Mouse (Mus musculus) cerebellum, adult 2 months (tissue): ENCODE results near the gene Ace. TPM values are rescaled to one million over a fixed set of nuclear protein-coding genes. Genes with fewer than 3 reads are reported as not detected.
A peak's percentile ranks its signal among the peaks of the same experiment; 100 is the strongest.
"Not testable (repeated sequence)": the region's sequence is repeated elsewhere in the genome, so short reads cannot be mapped to it uniquely, and the experiment has no call there.

Experiments used
- DNase-seq, 2 experiments: peaks; one replicate each; pipeline ENCODE4 v3.0.0; 2021
- H3K27ac ChIP-seq: fragments of 200-500 bp; 2 replicates; pipeline ENCODE4 v1.5.1; 2012; ENCODE audit warnings: low read length, control low read depth, inconsistent platforms; ENCODE audit not compliant: insufficient read depth
- H3K27me3 ChIP-seq: fragments of 200-500 bp; 2 replicates; pipeline ENCODE4 v1.6.1; 2012; ENCODE audit warnings: inconsistent platforms, mild to moderate bottlenecking, low read length, moderate library complexity; ENCODE audit not compliant: control insufficient read depth, insufficient read depth
- H3K4me1 ChIP-seq: fragments of 200-500 bp; 2 replicates; pipeline ENCODE4 v1.6.1; 2011; ENCODE audit warnings: low read length; ENCODE audit not compliant: control insufficient read depth, insufficient read depth
- H3K4me3 ChIP-seq: fragments of 200-500 bp; replicated peaks from 2 replicates; pipeline ENCODE3; 2011; ENCODE audit warnings: mild to moderate bottlenecking, low read depth, low read length, control low read depth; ENCODE audit not compliant: insufficient read depth
- CTCF ChIP-seq: fragments of 200-500 bp; IDR thresholded peaks from 2 replicates; pipeline ENCODE4 v1.5.1; 2011; ENCODE audit warnings: low read depth, mild to moderate bottlenecking, control low read depth, low read length, moderate library complexity, borderline replicate concordance; ENCODE audit not compliant: insufficient read depth
- POLR2A ChIP-seq: fragments of 200-500 bp; IDR thresholded peaks from 2 replicates; pipeline ENCODE4 v1.6.1; 2011; ENCODE audit warnings: low read length, control low read depth, borderline replicate concordance; ENCODE audit not compliant: insufficient read depth
- WGBS: fragments of 180-500 bp; shearing (Covaris S2); methylation state at CpG from one replicate; pipeline ENCODE4 v1.1.7; 2018; 5-methylcytosine and 5-hydroxymethylcytosine counted together
- polyA plus RNA-seq: library from polyadenylated mRNA; depleted of rRNA; stranded (reverse); fragments of >200 nt; gene quantifications from 2 replicates; pipeline ENCODE4 v1.2.3, GENCODE M21; 2012

Gene Ace
- polyA plus RNA-seq, 1 experiment = 13.6 TPM

GRCm38 (mm10) chr11:106007821-106008220, 40.1 kb downstream of the Ace start, which contains the start of gene Kcnh6:
Gene Kcnh6, plus strand, starts transcription at chr11:106008124.
- Histone ChIP-seq H3K27me3 (no peaks in the 10 kb centered on the region), H3K27ac (no peak within 1 kb of the TSS), H3K4me3 (no peak within 1 kb of the TSS), H3K4me1 (no peaks in the 10 kb centered on the region)
- TF ChIP-seq CTCF = no peak
- no peak for TF ChIP-seq POLR2A
- DNase-seq = no peak
- 4% methylated on average over 25 of the region's 25 CpGs for WGBS

DNA sequence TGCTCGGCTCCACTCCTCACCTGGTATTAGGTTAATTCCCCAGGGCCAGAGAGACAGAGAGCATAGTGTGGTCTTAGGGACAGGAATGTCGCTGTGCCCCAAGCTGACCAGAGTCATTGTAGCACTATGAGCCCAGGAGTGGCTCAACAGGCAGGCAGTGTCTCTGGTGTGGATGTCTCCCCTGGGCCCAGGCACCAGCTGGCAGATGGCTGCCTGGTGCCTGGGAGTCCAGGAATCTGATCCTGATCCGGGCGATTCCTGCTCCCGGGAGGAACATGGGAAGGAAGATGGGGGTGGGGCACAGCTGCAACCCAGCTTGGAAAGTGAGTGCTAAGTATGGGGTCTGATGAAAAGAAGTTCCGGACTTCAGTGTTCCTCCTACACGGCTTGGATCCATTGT, 45.0 kb downstream of the Ace start:
- DNase-seq = no peak
- no peaks in the 10 kb centered on the region for H3K27me3 ChIP-seq
- H3K27ac ChIP-seq = no peak overlapping the region
- WGBS = 48% methylated on average over 7 of the region's 7 CpGs
- no peak for TF ChIP-seq POLR2A
- TF ChIP-seq CTCF = no peak
- peaks cover 8% of the 10 kb centered on the region for H3K4me1 ChIP-seq
- H3K4me3 ChIP-seq = no peak overlapping the region

- Histone ChIP-seq H3K27me3 (no peaks in the 10 kb centered on the region), H3K27ac (no peak overlapping the region), H3K4me3 (no peak overlapping the region), H3K4me1 (peaks cover 8% of the 10 kb centered on the region)
- TF ChIP-seq CTCF (no peak), POLR2A (no peak)
- DNase-seq = peak; percentile 40 to 62
- 26% methylated on average over 11 of the region's 11 CpGs for WGBS
These were observed 45.9 kb downstream of the Ace start for GRCm38 (mm10) chr11:106013556-106014225.

DNA sequence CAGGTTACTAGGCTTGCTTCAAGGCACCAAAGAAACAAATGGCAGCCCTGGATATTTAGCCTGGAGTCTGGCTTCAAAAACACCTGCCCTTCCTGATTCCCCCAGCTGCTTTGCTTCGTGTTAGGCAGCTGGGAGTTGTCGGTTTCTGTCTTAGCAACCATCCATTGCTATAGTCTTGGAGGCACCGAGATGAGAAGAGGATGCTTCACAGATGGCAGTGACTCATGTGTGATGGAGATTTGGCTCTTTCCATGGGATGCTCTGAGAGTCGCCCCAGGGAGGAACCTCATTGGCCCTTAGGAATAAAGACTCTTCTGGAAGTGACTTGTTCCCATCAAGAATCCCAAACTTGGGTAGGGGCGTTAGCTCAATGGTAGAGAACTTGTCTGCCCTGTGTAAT, 48.7 kb downstream of the Ace start:
- 55% methylated on average over 5 of the region's 5 CpGs for WGBS
- H3K27ac ChIP-seq = no peak overlapping the region
- no peak for DNase-seq
- no peak overlapping the region for H3K4me3 ChIP-seq
- peaks cover 13% of the 10 kb centered on the region for H3K4me1 ChIP-seq
- TF ChIP-seq CTCF (no peak), POLR2A (no peak)
- H3K27me3 ChIP-seq = no peaks in the 10 kb centered on the region

- Histone ChIP-seq H3K4me3 (peak overlapping the region; percentile 51), H3K27ac (no peak overlapping the region), H3K4me1 (peaks cover 5% of the 10 kb centered on the region; the same call in 1 of the 2 replicates), H3K27me3 (no peaks in the 10 kb centered on the region)
- no peak for TF ChIP-seq CTCF
- no peak for TF ChIP-seq POLR2A
- DNase-seq = peak; percentile 22 to 44
- 3% methylated on average over 50 of the region's 50 CpGs for WGBS
These were observed 52.5 kb downstream of the Ace start for GRCm38 (mm10) chr11:106020051-106020763.

- 77% methylated on average over 3 of the region's 3 CpGs for WGBS
- Histone ChIP-seq H3K4me1 (no peaks in the 10 kb centered on the region), H3K27me3 (no peaks in the 10 kb centered on the region), H3K27ac (no peak overlapping the region), H3K4me3 (no peak overlapping the region)
- TF ChIP-seq POLR2A = no peak
- no peak for TF ChIP-seq CTCF
- DNase-seq = no peak
These were observed 58.0 kb downstream of the Ace start for GRCm38 (mm10) chr11:106025774-106026173.

DNA sequence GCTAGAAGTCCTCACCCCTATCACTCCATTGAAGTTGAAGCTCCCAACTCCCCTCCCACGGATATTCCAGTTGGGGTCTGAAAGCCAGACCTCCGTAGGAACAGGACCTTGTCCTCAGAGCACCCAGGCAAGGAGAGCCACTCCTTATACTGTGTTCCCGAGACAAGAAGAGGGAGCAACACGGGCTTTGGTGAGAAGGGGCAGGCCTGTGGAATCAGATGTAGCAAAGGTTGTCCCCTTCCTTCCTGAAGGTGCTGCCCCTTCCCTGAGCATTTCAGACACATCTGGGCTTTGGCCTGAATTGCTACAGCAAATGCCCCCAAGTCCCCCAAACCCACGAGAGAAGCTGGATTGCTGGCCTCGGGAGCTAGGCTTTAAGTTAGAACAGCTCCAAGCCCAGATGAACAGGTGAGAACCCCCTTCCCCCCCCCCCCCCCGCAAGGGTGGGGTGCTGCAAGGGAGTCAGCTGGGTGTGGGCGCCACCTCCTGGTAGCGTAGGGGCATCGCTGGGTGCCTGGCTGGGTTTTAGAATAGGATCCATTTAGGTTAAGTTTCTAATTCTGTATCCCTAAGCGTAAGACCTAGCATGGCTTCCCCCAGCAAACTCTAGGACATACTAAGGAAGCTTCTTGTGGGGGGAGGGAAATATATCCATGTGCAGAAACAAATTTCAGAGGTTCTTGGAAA, 58.9 kb downstream of the Ace start:
- TF ChIP-seq CTCF = peak; percentile 87
- TF ChIP-seq POLR2A = no peak
- Histone ChIP-seq H3K4me1 (no peaks in the 10 kb centered on the region), H3K4me3 (no peak overlapping the region), H3K27ac (no peak overlapping the region), H3K27me3 (no peaks in the 10 kb centered on the region)
- 30% methylated on average over 11 of the region's 11 CpGs for WGBS
- DNase-seq = peak; percentile 59 to 75

DNA sequence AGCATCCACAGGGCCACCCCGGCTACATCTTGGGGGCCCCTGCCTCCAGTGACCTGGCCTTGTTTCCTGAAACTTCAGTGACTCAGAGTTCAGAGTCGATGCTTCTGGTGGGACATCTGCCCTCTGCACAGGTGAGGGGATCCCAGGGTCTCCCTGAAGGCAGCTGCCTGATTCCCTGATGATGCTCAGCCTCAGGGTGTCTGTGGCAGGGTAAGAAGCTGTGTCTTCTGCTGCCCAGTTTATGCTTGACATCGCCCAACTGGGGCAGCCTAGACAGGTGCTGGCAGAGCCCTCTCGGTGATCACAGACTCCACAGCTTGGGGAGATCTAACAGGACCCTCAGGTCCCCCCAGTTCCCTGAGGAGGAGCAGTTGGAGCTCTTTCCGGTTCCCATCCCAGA, 59.9 kb downstream of the Ace start:
- Histone ChIP-seq H3K27ac (no peak overlapping the region), H3K4me3 (no peak overlapping the region), H3K27me3 (no peaks in the 10 kb centered on the region), H3K4me1 (no peaks in the 10 kb centered on the region)
- DNase-seq = no peak
- WGBS = 76% methylated on average over 5 of the region's 5 CpGs
- TF ChIP-seq POLR2A (no peak), CTCF (no peak)

DNA sequence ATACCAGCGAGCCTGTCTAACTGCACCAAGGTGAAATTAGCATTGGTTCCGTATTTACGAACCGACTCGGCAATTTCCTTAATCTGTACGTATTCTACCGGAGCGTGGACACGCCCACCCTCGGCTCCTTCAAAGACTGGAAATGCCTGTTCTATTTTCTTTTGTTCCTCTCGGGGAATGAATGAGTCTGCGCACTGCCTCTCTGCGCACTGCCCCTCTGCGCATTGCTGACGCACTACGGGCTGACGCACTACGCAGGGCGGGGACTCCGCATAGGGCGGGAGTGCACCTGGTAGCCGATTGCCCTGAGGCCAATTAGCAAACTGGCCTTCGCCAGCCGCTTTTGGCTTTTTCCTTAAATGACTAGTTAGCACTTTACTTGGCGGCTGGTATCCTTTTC, 64.3 kb downstream of the Ace start:
- H3K4me3 ChIP-seq, H3K4me1 ChIP-seq, H3K27ac ChIP-seq, DNase-seq, H3K27me3 ChIP-seq: not testable (repeated sequence)
- 42% methylated on average over 10 of the region's 25 CpGs for WGBS
